Mouse (Mus musculus): ENCODE measurements around the gene Gale.

Gale gene

DNA sequence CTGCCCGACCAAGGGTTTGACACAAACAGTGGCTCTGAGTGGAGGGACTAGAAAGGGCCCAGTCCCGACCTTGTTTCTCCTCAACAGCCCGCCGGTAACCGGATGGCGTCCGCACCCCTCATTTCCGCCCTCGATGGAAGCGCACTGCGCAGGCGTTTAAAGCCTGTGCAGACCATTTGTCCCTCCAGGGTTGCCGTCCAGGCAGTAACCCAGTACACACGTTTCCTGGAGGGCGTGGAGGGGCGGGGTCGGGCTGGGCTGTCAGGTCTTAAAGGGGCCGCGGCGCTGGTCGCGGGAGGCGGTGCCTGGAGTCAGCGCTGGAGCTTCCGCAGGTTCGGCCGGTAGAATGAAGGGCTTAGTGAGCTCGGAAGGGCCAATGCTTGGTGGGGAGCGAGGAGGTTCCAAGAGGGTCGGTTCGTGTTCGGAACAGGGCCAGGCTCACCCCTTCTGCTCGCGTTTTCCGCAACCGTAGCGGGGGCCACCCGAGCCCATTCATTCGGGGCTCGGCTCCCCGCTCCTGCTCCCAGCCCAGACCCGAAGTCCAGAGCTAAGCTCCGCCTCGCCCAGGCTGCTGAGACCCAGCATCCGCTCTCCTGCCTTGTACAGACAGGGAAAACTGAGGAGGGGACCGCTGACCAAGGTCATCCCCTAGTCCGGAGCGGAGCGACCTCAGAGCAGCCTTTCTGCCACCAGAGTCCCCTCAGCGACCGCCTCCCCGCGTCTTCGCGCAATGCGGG is at the start of gene Gale:
Gene Gale, plus strand, starts transcription at position 271 of the 737 bp plus-strand sequence.
- DNase-seq: peak; percentile 92

GRCm38 (mm10) chr4:135918635-135919279 is 44.8 kb upstream of the Gale start:
- DNase-seq: no peak

GRCm38 (mm10) chr4:135919280-135919639 is 44.3 kb upstream of the Gale start:
- no peak for DNase-seq

GRCm38 (mm10) chr4:135920304-135921241 is 43.0 kb upstream of the Gale start, which contains the start of gene Fuca1:
TSS of gene Fuca1 (plus strand) at chr4:135920735.
- peak; percentile 97 for DNase-seq

DNA sequence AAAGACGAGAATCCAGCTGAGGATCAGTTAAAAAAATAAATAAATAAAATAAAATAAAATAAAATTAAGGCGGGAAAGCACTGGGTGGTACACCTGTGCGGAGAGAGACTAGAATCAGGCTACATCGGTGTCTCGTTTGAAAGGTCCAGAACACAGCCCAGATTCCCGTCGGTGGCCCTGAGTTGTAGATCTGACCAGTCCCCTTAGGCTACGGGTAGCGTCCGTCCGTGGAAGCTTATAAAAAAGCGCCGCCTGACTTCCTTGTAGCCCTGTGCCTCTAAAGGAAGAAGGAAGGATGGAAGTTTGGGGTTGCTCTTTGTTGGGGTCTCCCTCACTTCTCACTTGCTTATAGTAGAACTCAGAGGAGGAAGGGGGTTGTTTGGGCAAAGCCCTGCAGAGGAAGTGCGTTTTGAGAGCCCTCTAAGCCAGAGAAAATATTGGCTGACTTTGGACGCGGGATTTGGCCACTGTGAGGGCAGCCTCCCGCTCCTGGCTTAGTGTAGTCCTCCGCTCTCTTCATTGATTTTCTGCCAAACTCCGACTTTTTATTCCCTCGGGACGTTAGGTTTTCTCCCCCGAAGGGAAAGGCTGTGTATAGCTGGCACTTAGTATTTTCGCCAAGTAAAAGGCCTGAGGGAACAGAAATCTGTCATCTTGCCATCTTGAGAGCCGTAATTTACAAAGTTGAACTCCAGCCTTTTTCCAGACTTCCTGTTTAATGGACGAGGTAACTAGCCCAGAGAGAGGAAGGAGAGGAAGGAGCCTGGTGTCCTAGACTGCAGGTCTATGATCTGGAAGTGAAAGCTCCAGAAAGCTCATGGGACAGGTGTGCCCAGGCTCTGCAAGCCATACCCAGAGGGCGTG is 42.0 kb upstream of the Gale start:
- peak; percentile 41 for DNase-seq

GRCm38 (mm10) chr4:135922190-135922589 is 41.3 kb upstream of the Gale start:
- DNase-seq: no peak

- no peak for DNase-seq
Observed at GRCm38 (mm10) chr4:135924418-135924817, 39.1 kb upstream of the Gale start.

DNA sequence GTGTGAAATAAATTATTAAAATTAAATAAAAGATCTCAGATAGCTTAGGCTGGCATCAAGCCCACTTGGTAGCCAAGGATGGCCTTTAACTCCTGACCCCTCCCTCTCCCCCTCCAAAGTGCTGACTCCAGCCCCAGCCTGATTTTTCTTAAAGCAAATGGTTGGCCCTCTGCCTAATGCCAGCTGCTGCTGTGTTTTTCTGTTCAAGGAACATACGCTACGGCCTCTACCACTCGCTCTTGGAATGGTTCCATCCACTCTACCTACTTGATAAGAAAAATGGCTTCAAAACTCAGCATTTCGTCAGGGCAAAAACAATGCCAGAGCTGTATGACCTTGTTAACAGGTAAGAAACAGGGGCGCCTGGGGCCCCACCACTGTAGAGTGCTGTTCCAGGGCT is 38.2 kb upstream of the Gale start:
- DNase-seq: no peak

DNA sequence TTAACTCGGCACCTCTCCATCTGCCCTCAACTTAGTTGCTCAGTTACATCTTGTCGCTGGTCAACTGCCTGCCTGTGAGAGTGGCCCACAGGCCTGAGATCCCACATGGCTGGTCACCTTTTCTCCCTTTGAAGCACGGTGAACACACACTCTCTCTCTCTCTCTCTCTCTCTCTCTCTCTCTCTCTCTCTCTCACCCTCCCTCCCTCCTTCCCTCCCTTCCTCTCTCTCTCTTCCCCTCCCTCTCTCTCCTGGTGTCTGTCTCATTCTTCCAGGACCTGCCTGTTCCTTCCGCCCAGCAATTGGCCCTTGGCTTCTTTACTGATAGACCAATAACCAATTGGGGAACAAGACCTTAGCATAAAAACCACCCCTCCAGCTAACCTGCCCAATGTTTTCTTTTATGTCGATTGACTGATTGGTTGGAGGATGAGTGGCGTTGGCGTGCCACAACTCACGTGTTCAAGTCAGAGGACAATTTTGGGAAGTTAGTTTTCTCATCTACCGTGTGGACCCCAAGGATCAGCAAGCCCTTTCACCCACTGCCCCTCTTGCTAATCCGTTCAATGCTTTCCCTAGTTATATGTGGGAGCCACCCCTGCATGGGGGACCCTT is 37.2 kb upstream of the Gale start:
- DNase-seq: no peak

GRCm38 (mm10) chr4:135926861-135927260 is 36.7 kb upstream of the Gale start:
- DNase-seq: no peak

DNA sequence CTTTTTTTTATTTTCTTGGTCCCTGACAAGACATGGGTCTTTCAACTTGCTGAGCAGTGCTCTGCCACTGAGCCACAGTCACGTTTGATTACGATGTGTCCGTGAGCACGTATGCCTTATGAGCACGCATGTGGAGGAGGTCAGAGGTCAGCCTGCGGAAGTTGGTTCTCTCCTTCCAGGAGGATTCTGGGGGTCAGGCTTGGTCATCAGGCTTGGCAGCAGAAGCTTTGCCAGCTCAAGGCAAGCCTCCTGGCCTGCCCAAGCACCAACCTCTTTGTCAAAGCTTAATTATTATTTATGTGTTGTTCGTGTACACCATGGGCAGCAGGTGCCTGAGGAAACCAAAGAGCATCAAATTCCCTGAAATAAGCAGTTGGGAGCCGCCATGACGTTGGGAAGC is 35.2 kb upstream of the Gale start:
- DNase-seq: no peak

DNA sequence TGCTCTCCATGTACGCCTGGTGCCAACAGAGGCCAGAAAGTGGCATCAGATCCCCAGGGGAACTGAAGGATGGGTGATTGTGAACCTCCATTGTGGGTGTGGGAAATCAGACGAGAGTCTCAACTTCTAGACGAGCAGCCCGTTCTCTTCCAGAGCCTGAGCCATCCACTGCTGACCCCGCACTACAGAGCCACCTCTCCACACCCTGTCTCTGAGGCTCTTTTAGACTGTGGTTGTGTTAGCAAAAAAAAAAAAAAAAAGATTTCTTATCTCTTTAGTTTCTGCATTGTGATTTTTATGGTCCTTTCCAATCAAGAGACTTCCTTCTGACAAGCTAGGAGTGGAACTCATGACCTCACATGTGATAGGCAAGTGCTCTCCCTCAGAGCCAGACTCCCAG is 34.1 kb upstream of the Gale start:
- no peak for DNase-seq

DNA sequence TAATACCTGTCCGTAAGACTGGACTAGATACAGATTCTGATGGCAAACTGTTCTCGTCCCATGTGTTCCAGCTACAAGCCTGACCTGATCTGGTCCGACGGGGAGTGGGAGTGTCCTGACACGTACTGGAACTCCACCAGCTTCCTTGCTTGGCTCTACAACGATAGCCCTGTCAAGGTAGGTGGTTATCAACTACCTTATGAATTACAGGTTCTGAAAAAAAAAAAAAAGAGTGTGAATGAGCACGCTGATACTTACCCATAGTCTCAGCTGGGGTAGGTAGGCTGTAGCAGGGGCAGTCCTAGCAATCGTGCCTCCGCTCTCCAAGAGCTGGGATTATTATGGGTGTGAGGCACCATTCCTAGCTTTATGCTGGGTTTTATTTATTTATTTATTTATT is 33.7 kb upstream of the Gale start:
- DNase-seq: no peak

GRCm38 (mm10) chr4:135930239-135930638 is 33.3 kb upstream of the Gale start:
- no peak for DNase-seq

- DNase-seq: no peak
Observed at GRCm38 (mm10) chr4:135931832-135932231, 31.7 kb upstream of the Gale start.

GRCm38 (mm10) chr4:135934708-135935500 is 28.6 kb upstream of the Gale start:
- DNase-seq: no peak

GRCm38 (mm10) chr4:135935502-135935901 is 28.0 kb upstream of the Gale start:
- no peak for DNase-seq

DNA sequence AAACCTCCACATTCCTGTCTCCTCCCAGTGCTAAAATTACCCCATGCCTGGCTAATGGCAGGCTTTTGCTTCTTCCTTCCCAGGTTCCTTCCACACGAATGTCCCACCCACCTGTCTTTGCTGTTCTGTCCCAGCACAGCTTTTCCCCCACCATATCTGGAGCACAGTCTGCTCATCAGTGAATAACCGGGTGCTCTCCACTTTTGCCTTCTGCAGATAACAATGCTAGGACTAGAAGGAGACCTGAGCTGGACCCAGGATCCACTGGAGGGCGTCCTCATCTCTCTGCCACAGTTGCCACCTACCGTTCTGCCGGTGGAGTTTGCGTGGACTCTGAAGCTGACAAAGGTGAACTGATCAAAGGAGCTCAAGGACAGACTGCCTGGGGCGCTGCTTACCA is 24.7 kb upstream of the Gale start:
- no peak for DNase-seq

- DNase-seq: peak; percentile 26
Observed at GRCm38 (mm10) chr4:135941026-135941425, 22.5 kb upstream of the Gale start.

- no peak for DNase-seq
Observed at GRCm38 (mm10) chr4:135942193-135942592, 21.3 kb upstream of the Gale start.

DNA sequence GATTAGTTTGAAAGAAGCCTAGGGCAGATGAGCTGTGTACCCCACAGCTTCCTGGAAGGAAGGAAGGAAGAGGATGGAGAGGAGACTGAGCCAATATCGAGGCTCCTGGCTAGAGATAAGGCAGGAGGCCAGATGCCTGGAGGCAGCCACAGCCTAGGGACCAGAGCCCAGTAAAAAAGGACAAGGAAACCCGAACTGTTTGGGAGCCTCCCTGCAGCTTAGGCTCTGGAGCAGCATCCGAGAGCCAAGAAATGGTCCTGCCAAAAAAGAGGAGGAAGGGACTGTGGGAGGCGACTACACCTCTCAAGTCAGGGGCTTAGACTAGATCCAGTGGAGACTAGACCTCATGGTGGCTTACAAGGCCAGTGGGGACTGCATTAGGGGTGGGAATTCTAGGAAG is 20.1 kb upstream of the Gale start:
- DNase-seq: peak; percentile 28

Measured in cerebellum, adult 9-10 months (tissue).